Mouse (Mus musculus) hindbrain, postnatal 0 days (tissue): ENCODE data around the gene Sphk2. TPM values are rescaled to one million over a fixed set of nuclear protein-coding genes. Genes with fewer than 3 reads are reported as not detected.
A peak's percentile ranks its signal among the peaks of the same experiment; 100 is the strongest.

ENCODE experiments used
- ATAC-seq: fragments of 200-750 bp; cut with Nextera tagmentation; 2 replicates; pipeline ENCODE4 v1.8.0; 2017; ENCODE audit warnings: mild to moderate bottlenecking, moderate TSS enrichment, moderate library complexity
- DNase-seq: peaks from one replicate; pipeline ENCODE4 v3.0.0-alpha.2; 2015; ENCODE audit warnings: low spot score
- H3K27ac ChIP-seq: fragments of 300-500 bp; sonication (generic); 2 replicates; pipeline ENCODE4 v1.5.1; 2014; ENCODE audit warnings: mild to moderate bottlenecking
- H3K27me3 ChIP-seq: fragments of 300-500 bp; sonication (generic); 2 replicates; pipeline ENCODE4 v1.6.1; 2014; ENCODE audit warnings: low read length, mixed read lengths; ENCODE audit not compliant: insufficient read depth
- H3K36me3 ChIP-seq: fragments of 300-500 bp; sonication (generic); 2 replicates; pipeline ENCODE4 v1.6.1; 2014; ENCODE audit warnings: low read length, mixed read lengths; ENCODE audit not compliant: insufficient read depth
- H3K4me1 ChIP-seq: fragments of 300-500 bp; sonication (generic); 2 replicates; pipeline ENCODE4 v1.6.1; 2014; ENCODE audit warnings: antibody characterized with exemption, low read length, mixed read lengths; ENCODE audit not compliant: insufficient read depth
- H3K4me2 ChIP-seq: fragments of 300-500 bp; sonication (generic); 2 replicates; pipeline ENCODE4 v1.6.1; 2014; ENCODE audit warnings: low read depth, mild to moderate bottlenecking, low read length, moderate library complexity, mixed read lengths
- H3K4me3 ChIP-seq: fragments of 300-500 bp; sonication (generic); 2 replicates; pipeline ENCODE4 v1.5.1; 2014; ENCODE audit warnings: low read length
- H3K9ac ChIP-seq: fragments of 300-500 bp; sonication (generic); replicated peaks from 2 replicates; pipeline ENCODE4 v1.6.1; 2014; ENCODE audit warnings: mild to moderate bottlenecking, low read length, moderate library complexity, mixed read lengths
- H3K9me3 ChIP-seq: fragments of 300-500 bp; sonication (generic); 2 replicates; pipeline ENCODE4 v1.6.1; 2016; ENCODE audit warnings: low read length, mixed read lengths
- CTCF ChIP-seq: IDR thresholded peaks from 2 replicates; pipeline ENCODE4 v1.5.1; 2016; ENCODE audit warnings: antibody characterized with exemption, control low read depth, low read depth
- WGBS: fragments of 180-500 bp; shearing (Covaris S2); extraction: QIAGEN DNeasy Blood & Tissue Kit; methylation state at CpG from one replicate; pipeline ENCODE4 v1.1.7; 2014; 5-methylcytosine and 5-hydroxymethylcytosine counted together
- polyA plus RNA-seq: library from polyadenylated mRNA; unstranded; fragments of >200 nt; fragmentation: Nextera tagmentation; extraction: Ambion mirVana; gene quantifications from 2 replicates; pipeline ENCODE4 v1.2.1, GENCODE M21; 2015
- total RNA-seq: library from RNA; depleted of rRNA; stranded (reverse); fragments of >200 nt; gene quantifications from 2 replicates; pipeline ENCODE4 v1.2.3, GENCODE M21; 2014

Sphk2 gene
- total and polyA plus RNA-seq, 2 experiments from 2014 or later: 18.5 to 31.6 TPM

DNA sequence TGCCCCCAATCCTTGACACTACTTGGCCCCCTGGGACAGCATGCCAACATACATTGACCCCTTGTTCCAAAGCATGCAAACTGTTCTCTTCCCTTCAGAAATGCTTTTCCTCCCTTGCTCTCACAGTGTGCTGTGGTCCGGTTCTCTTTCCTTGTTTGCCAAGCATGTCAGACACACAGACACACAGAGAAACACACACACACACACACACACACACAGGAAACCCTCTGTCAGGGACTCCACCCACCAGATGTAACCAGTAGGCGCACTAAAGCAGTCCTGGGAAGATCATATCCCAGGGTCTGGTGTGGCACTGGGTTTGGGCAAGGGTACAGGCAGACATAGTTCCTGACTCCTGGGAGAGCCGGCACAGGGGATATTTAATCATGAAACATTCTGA, 31.0 kb downstream of the Sphk2 start:
- Histone ChIP-seq H3K9ac (no peak overlapping the region), H3K27ac (no peak overlapping the region), H3K36me3 (no peaks in the 10 kb centered on the region), H3K4me3 (no peak overlapping the region), H3K4me1 (no peaks in the 10 kb centered on the region), H3K9me3 (no peaks in the 10 kb centered on the region), H3K4me2 (no peak overlapping the region), H3K27me3 (no peaks in the 10 kb centered on the region)
- no peak for ATAC-seq
- DNase-seq: no peak
- WGBS: 74% methylated on average over 3 of the region's 3 CpGs
- TF ChIP-seq CTCF: no peak

DNA sequence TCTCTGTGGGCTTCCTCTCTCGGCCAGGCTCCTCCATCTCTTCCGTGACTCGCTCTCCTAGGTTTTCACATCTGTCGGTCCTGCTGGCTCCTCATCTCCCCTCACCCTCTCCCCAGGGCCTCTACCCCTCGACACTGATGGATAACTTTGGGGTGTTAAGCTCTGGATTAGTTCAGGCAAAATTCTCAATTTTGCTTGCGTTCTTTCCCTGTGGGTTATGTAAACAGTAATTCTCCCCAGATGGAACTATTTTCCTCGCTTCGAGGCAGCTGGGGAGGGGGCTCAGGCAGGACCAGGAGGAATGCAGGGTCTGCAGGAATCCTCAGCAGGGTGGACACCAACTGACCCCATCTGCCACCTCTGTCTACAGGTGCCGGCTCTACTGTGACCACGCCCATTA, 32.0 kb downstream of the Sphk2 start:
- 57% methylated on average over 10 of the region's 10 CpGs for WGBS
- no peak for DNase-seq
- no peaks in the 10 kb centered on the region for H3K4me1 ChIP-seq
- H3K27ac ChIP-seq: no peak overlapping the region
- TF ChIP-seq CTCF: no peak
- H3K4me3 ChIP-seq: no peak overlapping the region
- no peak for ATAC-seq
- no peak overlapping the region for H3K4me2 ChIP-seq
- H3K27me3 ChIP-seq: no peaks in the 10 kb centered on the region
- H3K36me3 ChIP-seq: no peaks in the 10 kb centered on the region
- no peaks in the 10 kb centered on the region for H3K9me3 ChIP-seq
- no peak overlapping the region for H3K9ac ChIP-seq

GRCm38 (mm10) chr7:45683396-45684050, 34.3 kb downstream of the Sphk2 start, which contains the start of gene Ntn5:
TSS of gene Ntn5 (plus strand) at chr7:45684022.
- DNase-seq (no peak), ATAC-seq (no peak)
- TF ChIP-seq CTCF: no peak
- Histone ChIP-seq H3K9me3 (no peaks in the 10 kb centered on the region), H3K27ac (0 out of 2 replicates have a peak within 1 kb of the TSS, but pooled peaks have one; percentile 67), H3K4me1 (no peaks in the 10 kb centered on the region), H3K9ac (no peak within 1 kb of the TSS), H3K27me3 (no peaks in the 10 kb centered on the region), H3K36me3 (no peaks in the 10 kb centered on the region), H3K4me2 (no peak within 1 kb of the TSS), H3K4me3 (no peak within 1 kb of the TSS)
- 77% methylated on average over 7 of the region's 7 CpGs for WGBS

DNA sequence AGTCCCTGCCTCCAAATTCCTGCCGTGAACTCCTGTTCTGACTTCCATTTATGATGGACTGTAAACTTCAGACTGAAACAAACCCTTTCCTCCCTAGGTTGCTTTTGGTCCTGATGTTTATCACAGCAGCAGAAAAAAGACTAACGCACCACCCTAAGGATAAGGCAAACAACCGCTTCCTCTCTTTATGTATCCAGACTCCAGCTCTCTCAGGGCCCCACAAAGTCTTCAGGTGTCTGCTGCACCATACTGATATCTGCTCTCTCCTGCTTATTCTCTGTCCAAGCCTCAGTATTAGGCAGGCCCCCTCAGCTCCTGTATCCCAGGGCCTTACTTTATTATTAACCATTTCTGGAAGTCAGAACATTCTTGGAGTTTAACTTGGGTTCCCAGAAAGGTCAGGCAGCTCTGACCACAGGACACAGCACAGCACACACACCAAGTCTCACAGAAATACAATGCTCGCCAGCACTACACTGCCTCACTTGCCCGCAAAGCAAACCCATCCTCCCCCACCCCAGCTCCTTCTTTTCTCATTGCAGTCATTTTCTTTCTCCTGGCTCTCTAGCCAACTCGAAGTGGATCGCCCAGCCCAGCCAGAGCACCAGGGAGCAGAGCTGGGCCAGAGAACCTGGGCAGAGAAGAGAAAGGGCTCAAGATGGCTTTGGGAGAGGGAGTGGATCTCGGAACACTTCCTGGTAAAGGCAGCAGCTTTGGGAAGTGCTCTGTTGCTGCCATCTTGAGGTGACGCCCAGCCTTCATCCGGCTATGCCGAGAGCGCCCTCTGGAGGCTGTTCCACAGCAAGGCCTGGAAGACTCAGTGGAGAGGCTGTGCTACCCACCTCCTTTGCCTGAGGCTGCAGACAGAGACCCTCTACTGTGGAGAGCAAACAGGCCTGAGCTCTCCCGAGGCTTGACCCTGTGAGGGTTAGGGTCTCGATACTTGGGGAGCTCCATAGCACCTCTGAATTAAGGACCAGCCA, 35.4 kb downstream of the Sphk2 start:
- WGBS: 29% methylated on average over 14 of the region's 14 CpGs
- peak; percentile 95 for DNase-seq
- no peaks in the 10 kb centered on the region for H3K27me3 ChIP-seq
- peak overlapping the region; percentile 67 for H3K27ac ChIP-seq
- H3K36me3 ChIP-seq: no peaks in the 10 kb centered on the region
- H3K4me2 ChIP-seq: 0 out of 2 replicates have a peak overlapping the region, but pooled peaks have one; percentile 6
- 0 out of 2 replicates have a peak overlapping the region, but pooled peaks have one; percentile 3 for H3K9ac ChIP-seq
- H3K9me3 ChIP-seq: no peaks in the 10 kb centered on the region
- no peaks in the 10 kb centered on the region for H3K4me1 ChIP-seq
- peak; percentile 99 for TF ChIP-seq CTCF
- H3K4me3 ChIP-seq: no peak overlapping the region
- peak; percentile 79 for ATAC-seq

GRCm38 (mm10) chr7:45681046-45681736, 36.6 kb downstream of the Sphk2 start:
- no peaks in the 10 kb centered on the region for H3K36me3 ChIP-seq
- H3K27me3 ChIP-seq: no peaks in the 10 kb centered on the region
- ATAC-seq: no peak
- TF ChIP-seq CTCF: no peak
- no peak overlapping the region for H3K4me3 ChIP-seq
- H3K4me2 ChIP-seq: no peak overlapping the region
- H3K9ac ChIP-seq: no peak overlapping the region
- H3K4me1 ChIP-seq: no peaks in the 10 kb centered on the region
- H3K9me3 ChIP-seq: no peaks in the 10 kb centered on the region
- no peak for DNase-seq
- H3K27ac ChIP-seq: no peak overlapping the region
- WGBS: 86% methylated on average over 8 of the region's 8 CpGs

GRCm38 (mm10) chr7:45679966-45680621, 37.7 kb downstream of the Sphk2 start:
- Histone ChIP-seq H3K36me3 (no peaks in the 10 kb centered on the region), H3K4me1 (no peaks in the 10 kb centered on the region), H3K9ac (no peak overlapping the region), H3K9me3 (no peaks in the 10 kb centered on the region), H3K27ac (no peak overlapping the region), H3K27me3 (no peaks in the 10 kb centered on the region), H3K4me2 (no peak overlapping the region), H3K4me3 (no peak overlapping the region)
- ATAC-seq: no peak
- TF ChIP-seq CTCF: no peak
- 64% methylated on average over 14 of the region's 14 CpGs for WGBS
- no peak for DNase-seq
